Mouse (Mus musculus) neural tube, embryonic 15.5 days (tissue): ENCODE data around the gene 1700049E17Rik1. TPM values are rescaled to one million over a fixed set of nuclear protein-coding genes. Genes with fewer than 3 reads are reported as not detected.
"Not testable (repeated sequence)": the region's sequence is repeated elsewhere in the genome, so short reads cannot be mapped to it uniquely, and the experiment has no call there.

ENCODE experiments used
- ATAC-seq: fragments of 200-750 bp; cut with Nextera tagmentation; 2 replicates; pipeline ENCODE4 v1.8.0; 2017; ENCODE audit warnings: mild to moderate bottlenecking, moderate TSS enrichment, moderate library complexity; ENCODE audit not compliant: low FRiP score
- H3K27ac ChIP-seq: fragments of 300-500 bp; sonication (generic); replicated peaks from 2 replicates; pipeline ENCODE4 v1.5.1; 2015; ENCODE audit warnings: mild to moderate bottlenecking, inconsistent platforms
- H3K27me3 ChIP-seq: fragments of 300-500 bp; sonication (generic); replicated peaks from 2 replicates; pipeline ENCODE4 v1.6.1; 2015; ENCODE audit warnings: inconsistent platforms
- H3K36me3 ChIP-seq: fragments of 300-500 bp; sonication (generic); 2 replicates; pipeline ENCODE4 v1.6.1; 2015; ENCODE audit warnings: inconsistent platforms
- H3K4me1 ChIP-seq: fragments of 300-500 bp; sonication (generic); 2 replicates; pipeline ENCODE4 v1.6.1; 2015; ENCODE audit warnings: inconsistent platforms
- H3K4me2 ChIP-seq: fragments of 300-500 bp; sonication (generic); 2 replicates; pipeline ENCODE4 v1.6.1; 2015; ENCODE audit warnings: inconsistent platforms, mild to moderate bottlenecking, moderate library complexity
- H3K4me3 ChIP-seq: fragments of 300-500 bp; sonication (generic); replicated peaks from 2 replicates; pipeline ENCODE4 v1.5.1; 2015; ENCODE audit warnings: mild to moderate bottlenecking, inconsistent platforms
- H3K9ac ChIP-seq: fragments of 300-500 bp; sonication (generic); replicated peaks from 2 replicates; pipeline ENCODE4 v1.6.1; 2015; ENCODE audit warnings: mild to moderate bottlenecking, inconsistent platforms
- H3K9me3 ChIP-seq: fragments of 300-500 bp; sonication (generic); replicated peaks from 2 replicates; pipeline ENCODE4 v1.6.1; 2016; ENCODE audit warnings: inconsistent platforms
- WGBS: fragments of 180-500 bp; shearing (Covaris S2); methylation state at CpG from one replicate; pipeline ENCODE4 v1.1.7; 2015; ENCODE audit warnings: mixed read lengths; 5-methylcytosine and 5-hydroxymethylcytosine counted together
- polyA plus RNA-seq: library from polyadenylated mRNA; unstranded; fragments of >200 nt; fragmentation: Nextera tagmentation; extraction: Ambion mirVana; gene quantifications from 2 replicates; pipeline ENCODE4 v1.2.1, GENCODE M21; 2015

1700049E17Rik1 gene
- not detected in 2 replicates for polyA plus RNA-seq

DNA sequence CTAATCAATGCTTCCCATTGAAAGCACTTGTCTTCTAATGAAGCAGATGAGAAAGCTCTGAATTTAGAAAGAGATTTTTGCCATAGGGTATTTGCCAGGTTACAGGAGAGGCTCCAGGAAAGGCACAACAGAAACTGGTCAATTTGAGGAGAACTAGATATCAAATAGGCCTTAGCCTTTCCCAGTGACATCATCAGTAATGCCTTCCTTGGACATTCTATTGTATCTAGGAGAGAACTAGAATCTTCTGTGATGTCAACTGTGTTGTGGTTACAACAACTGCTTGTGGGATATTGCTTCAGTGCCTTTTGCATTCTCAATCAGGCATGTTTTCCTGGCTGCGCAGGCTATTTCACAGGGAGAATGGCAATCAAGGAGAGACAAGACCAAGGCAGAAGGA is at the start of gene 1700049E17Rik1:
Gene 1700049E17Rik1, plus strand, starts transcription at position 301 of the 400 bp plus-strand sequence.
- not testable (repeated sequence) for H3K27ac ChIP-seq, ATAC-seq, H3K4me3 ChIP-seq, H3K4me1 ChIP-seq, H3K9me3 ChIP-seq, H3K27me3 ChIP-seq, H3K36me3 ChIP-seq, H3K4me2 ChIP-seq, H3K9ac ChIP-seq
- no CpG with 5 or more reads among the region's 1 CpGs for WGBS

DNA sequence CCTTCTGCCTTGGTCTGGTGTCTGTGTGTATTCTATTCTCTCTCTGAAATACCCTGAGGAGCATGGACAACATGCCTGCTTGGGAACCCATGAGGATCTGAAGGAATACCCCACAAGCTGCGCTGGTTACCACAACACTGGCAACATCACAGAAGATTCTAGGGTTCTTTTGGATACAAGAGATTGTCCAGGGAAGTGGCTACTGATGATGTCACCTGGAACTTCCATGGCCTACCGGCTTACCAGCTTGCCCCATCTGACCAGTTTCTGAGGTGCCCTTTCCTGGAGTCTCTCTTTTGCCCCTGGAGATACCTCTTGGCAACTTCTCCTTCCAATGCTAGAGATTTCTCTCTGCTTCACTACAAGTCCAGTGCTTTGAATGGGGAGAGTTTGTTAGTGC is 17.6 kb upstream of the 1700049E17Rik1 start, which contains the start of gene Gm7980:
Gene Gm7980, minus strand, starts transcription at position 101 of the 400 bp plus-strand sequence.
- H3K36me3 ChIP-seq, H3K4me1 ChIP-seq, ATAC-seq, H3K27ac ChIP-seq, H3K4me2 ChIP-seq, H3K27me3 ChIP-seq, H3K9me3 ChIP-seq, H3K4me3 ChIP-seq, H3K9ac ChIP-seq: not testable (repeated sequence)
- WGBS = no CpG with 5 or more reads among the region's 2 CpGs

- ATAC-seq = not testable (repeated sequence)
- WGBS = 73% methylated on average over 2 of the region's 2 CpGs
Measured at GRCm38 (mm10) chr14:41943695-41944094, 18.9 kb downstream of the 1700049E17Rik1 start, which contains the start of gene 1700024B05Rik. TSS of gene 1700024B05Rik (plus strand) at chr14:41943995.

GRCm38 (mm10) chr14:41964095-41964494 is 39.3 kb downstream of the 1700049E17Rik1 start:
- H3K9ac ChIP-seq, H3K27ac ChIP-seq, H3K9me3 ChIP-seq, H3K4me3 ChIP-seq, H3K4me1 ChIP-seq, H3K36me3 ChIP-seq, H3K4me2 ChIP-seq, ATAC-seq, H3K27me3 ChIP-seq: not testable (repeated sequence)
- 71% methylated on average over 4 of the region's 4 CpGs for WGBS

More at GRCm38 (mm10) chr14:41943695-41944094, 18.9 kb downstream of the 1700049E17Rik1 start, which contains the start of gene 1700024B05Rik:
- H3K9ac ChIP-seq, H3K4me3 ChIP-seq, H3K36me3 ChIP-seq, H3K27me3 ChIP-seq, H3K4me2 ChIP-seq, H3K9me3 ChIP-seq, H3K27ac ChIP-seq, H3K4me1 ChIP-seq: not testable (repeated sequence)

DNA sequence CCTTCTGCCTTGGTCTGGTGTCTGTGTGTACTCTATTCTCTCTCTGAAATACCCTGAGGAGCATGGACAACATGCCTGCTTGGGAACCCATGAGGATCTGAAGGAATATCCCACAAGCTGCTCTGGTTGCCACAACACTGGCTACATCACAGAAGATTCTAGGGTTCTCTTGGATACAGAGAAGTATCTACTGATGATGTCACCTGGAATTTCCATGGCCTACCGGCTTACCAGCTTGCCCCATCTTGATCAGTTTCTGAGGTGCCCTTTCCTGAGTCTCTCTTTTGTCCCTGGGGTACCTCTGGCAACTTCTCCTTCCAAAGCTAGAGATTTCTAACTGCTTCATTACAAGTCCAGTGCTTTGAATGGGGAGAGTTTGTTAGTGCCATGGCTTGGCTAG is 43.1 kb downstream of the 1700049E17Rik1 start, which contains the start of gene Gm6401:
Gene Gm6401, minus strand, starts transcription at position 101 of the 400 bp plus-strand sequence.
- WGBS = 86% methylated on average over 1 of the region's 1 CpGs
- not testable (repeated sequence) for H3K36me3 ChIP-seq, H3K27me3 ChIP-seq, ATAC-seq, H3K9ac ChIP-seq, H3K4me3 ChIP-seq, H3K27ac ChIP-seq, H3K4me2 ChIP-seq, H3K4me1 ChIP-seq, H3K9me3 ChIP-seq

DNA sequence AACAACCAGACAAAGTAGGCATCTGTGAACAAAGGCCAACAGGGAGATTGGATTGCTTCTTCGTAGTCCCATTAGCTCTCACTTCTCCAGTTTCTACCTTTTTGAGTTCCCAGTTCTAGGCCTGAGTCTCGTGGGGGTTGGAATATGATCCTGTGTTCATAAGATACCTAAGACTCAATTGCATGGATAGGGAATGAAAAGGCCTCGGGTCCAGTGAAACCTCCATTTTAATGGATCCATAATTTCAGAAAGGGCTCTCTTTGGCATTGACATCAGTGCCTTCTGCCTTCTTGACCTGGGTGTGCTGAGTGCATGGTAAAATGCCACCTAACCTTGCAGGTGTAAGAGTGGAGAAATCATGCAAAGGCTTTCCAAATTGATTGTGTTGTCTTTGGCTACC is 43.8 kb downstream of the 1700049E17Rik1 start:
- not testable (repeated sequence) for H3K9me3 ChIP-seq, H3K4me2 ChIP-seq, H3K27me3 ChIP-seq, H3K36me3 ChIP-seq, H3K4me1 ChIP-seq, H3K9ac ChIP-seq, H3K27ac ChIP-seq, H3K4me3 ChIP-seq, ATAC-seq
- WGBS = 74% methylated on average over 3 of the region's 3 CpGs

Other genes starting within 250 kb of the 1700049E17Rik1 start
- not detected in 2 replicates for gene Gm8068, start 223.1 kb upstream of the 1700049E17Rik1 start, polyA plus RNA-seq
- not detected in 2 replicates for gene Gm7929, start 174.3 kb upstream of the 1700049E17Rik1 start, polyA plus RNA-seq
- gene Gm47189, start 152.5 kb upstream of the 1700049E17Rik1 start, polyA plus RNA-seq = not detected in 2 replicates
- not detected in 2 replicates for gene Gm7980, start 17.7 kb upstream of the 1700049E17Rik1 start, polyA plus RNA-seq
- gene 1700024B05Rik, start 19.0 kb downstream of the 1700049E17Rik1 start, polyA plus RNA-seq = not detected in 2 replicates
- not detected in 2 replicates for gene Gm6401, start 43.0 kb downstream of the 1700049E17Rik1 start, polyA plus RNA-seq
- not detected in 2 replicates for gene Gm3543, start 58.4 kb downstream of the 1700049E17Rik1 start, polyA plus RNA-seq
- not detected in 2 replicates for gene Gm7951, start 192.4 kb downstream of the 1700049E17Rik1 start, polyA plus RNA-seq
- gene Gm17027, start 237.7 kb downstream of the 1700049E17Rik1 start, polyA plus RNA-seq = not detected in 2 replicates